Mouse (Mus musculus) heart, postnatal 0 days (tissue): ENCODE data around the gene Asic2.
A peak's percentile ranks its signal among the peaks of the same experiment; 100 is the strongest.

Experiments
- CTCF ChIP-seq: IDR thresholded peaks from 2 replicates; pipeline ENCODE4 v1.5.1; 2016; ENCODE audit warnings: antibody characterized with exemption, control low read depth, low read depth
- EP300 ChIP-seq: IDR thresholded peaks from 2 replicates; pipeline ENCODE4 v1.6.1; 2016; ENCODE audit warnings: antibody characterized with exemption, low read depth

- TF ChIP-seq CTCF (peak; percentile 25), EP300 (no peak)
Observed at GRCm38 (mm10) chr11:81698008-81698407, 270.2 kb downstream of the Asic2 start.
